Mouse (Mus musculus) MEL (cell line): ENCODE data around the gene Phf21a.

Experiments used
- CTCF ChIP-seq, 3 experiments: IDR thresholded peaks in 2 of 3; conservative IDR thresholded peaks in 1 of 3; 2 replicates each; pipeline ENCODE4 v1.5.1; 2011 to 2012; ENCODE audit warnings: low read length in 3 of 3, low read depth in 2 of 3, mild to moderate bottlenecking in 2 of 3, improper control_type of control experiment in 1 of 3, inconsistent platforms in 1 of 3, mixed read lengths in 1 of 3, moderate library complexity in 1 of 3; ENCODE audit not compliant: control insufficient read depth in 1 of 3, insufficient read depth in 1 of 3, poor library complexity in 1 of 3, severe bottlenecking in 1 of 3
- EP300 ChIP-seq, 2 experiments: IDR thresholded peaks; 2 replicates each; pipeline ENCODE4 v1.6.1; 2011; ENCODE audit warnings: improper control_type of control experiment in 2 of 2, low read length in 2 of 2, low read depth in 1 of 2, mild to moderate bottlenecking in 1 of 2
- GATA1 ChIP-seq: IDR thresholded peaks from 2 replicates; pipeline ENCODE4 v1.6.1; 2011; ENCODE audit warnings: low read depth, low read length, improper control_type of control experiment
- KAT2A ChIP-seq: conservative IDR thresholded peaks from 2 replicates; pipeline ENCODE4 v1.6.1; 2012; ENCODE audit warnings: low read depth, low read length, improper control_type of control experiment, inconsistent platforms
- MAFK ChIP-seq: IDR thresholded peaks from 2 replicates; pipeline ENCODE4 v1.6.1; 2011; ENCODE audit warnings: low read depth, mild to moderate bottlenecking, low read length, improper control_type of control experiment, borderline replicate concordance
- POLR2A ChIP-seq, 2 experiments: IDR thresholded peaks; 2 replicates each; pipeline ENCODE4 v1.6.1; 2011 to 2012; ENCODE audit warnings: low read length in 2 of 2, mild to moderate bottlenecking in 2 of 2, control low read depth in 1 of 2, improper control_type of control experiment in 1 of 2, low read depth in 1 of 2, moderate library complexity in 1 of 2; ENCODE audit not compliant: control insufficient read depth in 1 of 2, insufficient read depth in 1 of 2, poor library complexity in 1 of 2
- POLR2AphosphoS5 ChIP-seq: IDR thresholded peaks from 2 replicates; pipeline ENCODE4 v1.6.1; 2012; ENCODE audit warnings: low read depth, borderline replicate concordance, mild to moderate bottlenecking, inconsistent platforms, low read length, moderate library complexity, mixed read lengths
- RAD21 ChIP-seq: IDR thresholded peaks from 2 replicates; pipeline ENCODE4 v1.6.1; 2011; ENCODE audit warnings: mild to moderate bottlenecking, low read depth, low read length, improper control_type of control experiment
- SMC3 ChIP-seq: IDR thresholded peaks from 2 replicates; pipeline ENCODE4 v1.6.1; 2011; ENCODE audit warnings: low read depth, low read length, improper control_type of control experiment
- USF1 ChIP-seq: IDR thresholded peaks from 2 replicates; pipeline ENCODE4 v1.6.1; 2014; ENCODE audit warnings: low read depth, mild to moderate bottlenecking, inconsistent platforms, low read length, improper control_type of control experiment, moderate library complexity
- ZNF384 ChIP-seq: IDR thresholded peaks from 2 replicates; pipeline ENCODE4 v1.6.1; 2012; ENCODE audit warnings: low read depth, mild to moderate bottlenecking, inconsistent platforms, low read length, improper control_type of control experiment

GRCm38 (mm10) chr2:92100768-92101167 is 7.9 kb downstream of the Phf21a start:
- TF ChIP-seq CTCF (IDR thresholded peaks at IDR 0.05 in 2 of 3, conservative IDR thresholded peaks at IDR 0.05 in 1 of 3; ENCODE audit: control insufficient read depth in 1 of 3, insufficient read depth in 1 of 3, low read depth in 2 of 3, low read length in 3 of 3, poor library complexity in 1 of 3, severe bottlenecking in 1 of 3) (no peak), POLR2AphosphoS5 (no peak), MAFK (no peak), RAD21 (no peak), EP300 (IDR thresholded peaks at IDR 0.05; ENCODE audit: low read depth in 1 of 2, low read length in 2 of 2) (no peak), ZNF384 (no peak), GATA1 (no peak), POLR2A (IDR thresholded peaks at IDR 0.05; ENCODE audit: control insufficient read depth in 1 of 2, insufficient read depth in 1 of 2, low read depth in 1 of 2, low read length in 2 of 2, poor library complexity in 1 of 2) (no peak), SMC3 (no peak), KAT2A (no peak), USF1 (no peak)
